Mouse (Mus musculus) CH12.LX (cell line): Measurements from ENCODE around the gene Nme6.

ENCODE experiments used
- CTCF ChIP-seq, 2 experiments: IDR thresholded peaks in 1 of 2; conservative IDR thresholded peaks in 1 of 2; 2 replicates each; pipeline ENCODE4 v1.5.1; 2011 to 2012; ENCODE audit warnings: low read depth in 2 of 2, low read length in 2 of 2, improper control_type of control experiment in 1 of 2, inconsistent platforms in 1 of 2, mild to moderate bottlenecking in 1 of 2, moderate library complexity in 1 of 2
- E2F4 ChIP-seq: IDR thresholded peaks from 2 replicates; pipeline ENCODE4 v1.6.1; 2011; ENCODE audit warnings: low read depth, low read length, improper control_type of control experiment; ENCODE audit not compliant: insufficient replicate concordance
- ELF1 ChIP-seq: IDR thresholded peaks from 2 replicates; pipeline ENCODE4 v1.6.1; 2014; ENCODE audit warnings: low read depth, mild to moderate bottlenecking, inconsistent platforms, low read length, improper control_type of control experiment
- NELFE ChIP-seq: IDR thresholded peaks from 2 replicates; pipeline ENCODE4 v1.6.1; 2011; ENCODE audit warnings: low read depth, low read length, improper control_type of control experiment
- POLR2A ChIP-seq: IDR thresholded peaks from 2 replicates; pipeline ENCODE4 v1.6.1; 2011; ENCODE audit warnings: low read depth, mild to moderate bottlenecking, improper control_type of control experiment, low read length
- RCOR1 ChIP-seq: conservative IDR thresholded peaks from 2 replicates; pipeline ENCODE4 v1.6.1; 2012; ENCODE audit warnings: low read depth, mild to moderate bottlenecking, inconsistent platforms, low read length, improper control_type of control experiment
- TCF12 ChIP-seq: IDR thresholded peaks from 2 replicates; pipeline ENCODE4 v1.6.1; 2014; ENCODE audit warnings: low read depth, mild to moderate bottlenecking, inconsistent platforms, low read length, improper control_type of control experiment

- TF ChIP-seq RCOR1: no peak
- TF ChIP-seq TCF12: no peak
- TF ChIP-seq ELF1: no peak
- no peak for TF ChIP-seq POLR2A
- no peak for TF ChIP-seq E2F4
- TF ChIP-seq CTCF (conservative IDR thresholded peaks at IDR 0.05 in 1 of 2, IDR thresholded peaks at IDR 0.05 in 1 of 2; ENCODE audit: low read depth in 2 of 2, low read length in 2 of 2): no peak
- TF ChIP-seq NELFE: no peak
Observed at GRCm38 (mm10) chr9:109806695-109807293, 25.8 kb upstream of the Nme6 start.
